Mouse (Mus musculus): ENCODE data around the gene Pde7b. TPM values are rescaled to one million over a fixed set of nuclear protein-coding genes. Genes with fewer than 3 reads are reported as not detected.

Pde7b gene
- polyA plus RNA-seq, 1 experiment from 2014 or later: 5.0 TPM

GRCm38 (mm10) chr10:20737146-20737545 lies 12.3 kb upstream of the Pde7b start:
- Histone ChIP-seq H3K9me3 (ENCODE audit: low read length) (no peaks in the 10 kb centered on the region), H3K4me2 (replicated peaks; ENCODE audit: low read depth, low read length) (no peak overlapping the region), H3K4me3 (ENCODE audit: low read depth, low read length) (no peak overlapping the region), H3K4me1 (ENCODE audit: insufficient read depth, low read depth, low read length) (no peaks in the 10 kb centered on the region), H3K9ac (replicated peaks; ENCODE audit: low read depth) (no peak overlapping the region), H3K27ac (ENCODE audit: low read length) (no peak overlapping the region), H3K27me3 (replicated peaks; ENCODE audit: insufficient read depth, low read length) (no peaks in the 10 kb centered on the region), H3K36me3 (ENCODE audit: insufficient read depth, low read length) (no peaks in the 10 kb centered on the region)
- DNase-seq (ENCODE audit: low spot score) (no peak), ATAC-seq (no peak)
- no peak for TF ChIP-seq EP300 (IDR thresholded peaks at IDR 0.05)
- TF ChIP-seq CTCF (IDR thresholded peaks at IDR 0.05): no peak
- 29% methylated on average over 4 of the region's 4 CpGs for WGBS

DNA sequence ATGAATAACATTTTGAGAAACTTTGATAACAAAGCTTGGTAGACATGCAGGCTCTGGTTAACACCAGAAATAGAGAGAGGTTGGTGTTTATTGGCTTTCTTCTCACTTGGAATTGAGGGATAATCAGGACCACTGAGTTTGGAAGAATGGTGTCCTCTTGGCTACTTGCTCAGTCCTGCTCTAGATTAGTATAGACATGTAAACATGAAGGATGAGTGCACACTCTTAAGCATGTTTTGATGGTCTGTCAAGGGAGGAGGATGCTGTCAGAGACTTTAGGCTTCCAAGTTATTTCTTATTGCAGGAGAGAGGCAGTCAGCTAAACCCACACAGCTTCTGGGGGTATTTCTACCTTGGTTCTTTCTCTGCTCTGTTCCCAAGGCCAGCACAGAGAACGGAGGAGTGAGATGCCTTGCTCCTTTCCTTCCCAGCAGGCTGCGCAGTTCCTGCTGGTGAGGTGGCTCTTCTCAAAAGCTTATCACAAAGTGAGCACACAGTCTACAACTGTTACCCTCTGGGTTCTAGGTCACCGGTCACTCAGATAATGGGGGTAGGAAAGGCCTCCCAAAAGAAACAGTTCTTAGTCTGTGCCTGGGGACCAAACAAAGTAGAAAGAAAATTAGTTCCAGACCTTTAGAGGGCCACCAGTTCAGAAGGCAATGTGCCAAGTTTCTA lies 11.0 kb upstream of the Pde7b start:
- H3K9ac ChIP-seq (replicated peaks; ENCODE audit: low read depth): no peak overlapping the region
- WGBS: 76% methylated on average over 3 of the region's 3 CpGs
- no peak overlapping the region for H3K4me2 ChIP-seq (replicated peaks; ENCODE audit: low read depth, low read length)
- H3K4me3 ChIP-seq (ENCODE audit: low read depth, low read length): no peak overlapping the region
- no peaks in the 10 kb centered on the region for H3K36me3 ChIP-seq (ENCODE audit: insufficient read depth, low read length)
- no peak for TF ChIP-seq CTCF (IDR thresholded peaks at IDR 0.05)
- TF ChIP-seq EP300 (IDR thresholded peaks at IDR 0.05): no peak
- H3K27me3 ChIP-seq (replicated peaks; ENCODE audit: insufficient read depth, low read length): no peaks in the 10 kb centered on the region
- H3K27ac ChIP-seq (ENCODE audit: low read length): no peak overlapping the region
- H3K4me1 ChIP-seq (ENCODE audit: insufficient read depth, low read depth, low read length): no peaks in the 10 kb centered on the region
- DNase-seq (ENCODE audit: low spot score) (no peak), ATAC-seq (no peak)
- no peaks in the 10 kb centered on the region for H3K9me3 ChIP-seq (ENCODE audit: low read length)

- ATAC-seq (no peak), DNase-seq (ENCODE audit: low spot score) (no peak)
- Histone ChIP-seq H3K9me3 (ENCODE audit: low read length) (no peaks in the 10 kb centered on the region), H3K36me3 (ENCODE audit: insufficient read depth, low read length) (no peaks in the 10 kb centered on the region), H3K27ac (ENCODE audit: low read length) (no peak overlapping the region), H3K4me1 (ENCODE audit: insufficient read depth, low read depth, low read length) (no peaks in the 10 kb centered on the region), H3K9ac (replicated peaks; ENCODE audit: low read depth) (no peak overlapping the region), H3K27me3 (replicated peaks; ENCODE audit: insufficient read depth, low read length) (no peaks in the 10 kb centered on the region), H3K4me3 (ENCODE audit: low read depth, low read length) (no peak overlapping the region), H3K4me2 (replicated peaks; ENCODE audit: low read depth, low read length) (no peak overlapping the region)
- TF ChIP-seq CTCF (IDR thresholded peaks at IDR 0.05): no peak
- TF ChIP-seq EP300 (IDR thresholded peaks at IDR 0.05): no peak
- 60% methylated on average over 5 of the region's 5 CpGs for WGBS
These were observed 8.7 kb upstream of the Pde7b start for GRCm38 (mm10) chr10:20733576-20733975.

DNA sequence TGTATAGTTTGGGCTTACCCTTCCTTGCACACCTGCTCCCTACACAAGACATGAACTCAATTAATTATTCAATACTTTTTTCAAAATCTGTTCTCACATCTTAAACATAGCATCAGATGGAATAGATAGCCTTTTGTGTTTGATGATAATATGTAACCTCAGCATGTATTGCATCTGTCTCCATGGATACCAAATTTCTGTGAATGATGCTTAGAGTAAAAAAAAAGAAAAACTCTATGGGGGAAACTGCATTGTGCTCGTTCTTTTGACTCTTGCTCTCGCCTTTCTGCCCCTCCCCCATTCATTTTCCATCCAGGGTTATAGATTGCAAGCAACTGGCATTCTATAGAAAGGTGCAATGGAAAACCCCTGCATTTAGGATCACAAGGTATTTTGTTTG lies 7.3 kb upstream of the Pde7b start:
- TF ChIP-seq EP300 (IDR thresholded peaks at IDR 0.05) (no peak), CTCF (IDR thresholded peaks at IDR 0.05) (no peak)
- Histone ChIP-seq H3K4me2 (replicated peaks; ENCODE audit: low read depth, low read length) (no peak overlapping the region), H3K4me3 (ENCODE audit: low read depth, low read length) (no peak overlapping the region), H3K4me1 (ENCODE audit: insufficient read depth, low read depth, low read length) (no peaks in the 10 kb centered on the region), H3K27ac (ENCODE audit: low read length) (no peak overlapping the region), H3K9me3 (ENCODE audit: low read length) (no peaks in the 10 kb centered on the region), H3K27me3 (replicated peaks; ENCODE audit: insufficient read depth, low read length) (no peaks in the 10 kb centered on the region), H3K36me3 (ENCODE audit: insufficient read depth, low read length) (no peaks in the 10 kb centered on the region), H3K9ac (replicated peaks; ENCODE audit: low read depth) (no peak overlapping the region)
- ATAC-seq (no peak), DNase-seq (ENCODE audit: low spot score) (no peak)
- WGBS: 57% methylated on average over 2 of the region's 2 CpGs

GRCm38 (mm10) chr10:20730034-20730433 lies 5.2 kb upstream of the Pde7b start:
- no peak overlapping the region for H3K4me2 ChIP-seq (replicated peaks; ENCODE audit: low read depth, low read length)
- no peaks in the 10 kb centered on the region for H3K36me3 ChIP-seq (ENCODE audit: insufficient read depth, low read length)
- 67% methylated on average over 1 of the region's 1 CpGs for WGBS
- DNase-seq (ENCODE audit: low spot score) (no peak), ATAC-seq (no peak)
- no peak overlapping the region for H3K9ac ChIP-seq (replicated peaks; ENCODE audit: low read depth)
- no peak overlapping the region for H3K27ac ChIP-seq (ENCODE audit: low read length)
- no peaks in the 10 kb centered on the region for H3K4me1 ChIP-seq (ENCODE audit: insufficient read depth, low read depth, low read length)
- H3K27me3 ChIP-seq (replicated peaks; ENCODE audit: insufficient read depth, low read length): no peaks in the 10 kb centered on the region
- no peaks in the 10 kb centered on the region for H3K9me3 ChIP-seq (ENCODE audit: low read length)
- no peak overlapping the region for H3K4me3 ChIP-seq (ENCODE audit: low read depth, low read length)
- TF ChIP-seq EP300 (IDR thresholded peaks at IDR 0.05): no peak
- no peak for TF ChIP-seq CTCF (IDR thresholded peaks at IDR 0.05)

- no peaks in the 10 kb centered on the region for H3K9me3 ChIP-seq (ENCODE audit: low read length)
- H3K9ac ChIP-seq (replicated peaks; ENCODE audit: low read depth): no peak overlapping the region
- DNase-seq (ENCODE audit: low spot score): no peak
- no peak for ATAC-seq
- H3K4me1 ChIP-seq (ENCODE audit: insufficient read depth, low read depth, low read length): no peaks in the 10 kb centered on the region; the same call in 1 of the 2 replicates
- no peak overlapping the region for H3K27ac ChIP-seq (ENCODE audit: low read length)
- TF ChIP-seq CTCF (IDR thresholded peaks at IDR 0.05) (no peak), EP300 (IDR thresholded peaks at IDR 0.05) (no peak)
- H3K27me3 ChIP-seq (replicated peaks; ENCODE audit: insufficient read depth, low read length): no peaks in the 10 kb centered on the region
- H3K36me3 ChIP-seq (ENCODE audit: insufficient read depth, low read length): no peaks in the 10 kb centered on the region
- 58% methylated on average over 8 of the region's 8 CpGs for WGBS
- H3K4me3 ChIP-seq (ENCODE audit: low read depth, low read length): no peak overlapping the region
- peak overlapping the region; percentile 60; the same call in 1 of the 2 replicates for H3K4me2 ChIP-seq (replicated peaks; ENCODE audit: low read depth, low read length)
These were observed 606 bp upstream of the Pde7b start for GRCm38 (mm10) chr10:20725384-20725983.
